Mouse (Mus musculus) heart, postnatal 4 days (tissue): ENCODE measurements around the gene Xxylt1. TPM values are rescaled to one million over a fixed set of nuclear protein-coding genes. Genes with fewer than 3 reads are reported as not detected.
A peak's percentile ranks its signal among the peaks of the same experiment; 100 is the strongest.

Source experiments
- DNase-seq: peaks from one replicate; pipeline ENCODE4 v3.0.0; 2021
- total RNA-seq, 2 experiments: library from RNA; stranded (reverse); gene quantifications; 2 replicates each; pipeline ENCODE4 v1.2.3; 2021

Xxylt1 gene
- total RNA-seq, 2 experiments from 2014 or later = 15.9 to 17.3 TPM

DNA sequence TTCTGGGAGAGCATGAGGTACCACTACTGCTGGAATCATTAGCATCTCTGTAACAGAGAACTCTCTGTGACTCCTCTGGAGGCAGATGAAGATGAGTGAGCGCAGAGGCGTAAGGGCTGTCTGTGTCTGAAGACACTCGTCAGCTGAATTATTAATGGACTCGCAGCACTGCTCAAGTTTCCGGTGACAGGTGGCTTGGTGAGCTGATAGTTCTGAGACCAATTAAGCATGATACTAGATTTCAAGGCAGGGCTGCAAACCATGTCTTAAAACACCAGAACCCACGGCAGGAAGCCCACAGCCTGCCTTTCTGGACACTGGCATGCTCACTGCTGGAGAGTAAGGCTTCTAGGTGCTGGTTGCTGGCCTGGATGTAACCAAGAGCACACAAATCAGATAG, 93.5 kb downstream of the Xxylt1 start:
- no peak for DNase-seq

DNA sequence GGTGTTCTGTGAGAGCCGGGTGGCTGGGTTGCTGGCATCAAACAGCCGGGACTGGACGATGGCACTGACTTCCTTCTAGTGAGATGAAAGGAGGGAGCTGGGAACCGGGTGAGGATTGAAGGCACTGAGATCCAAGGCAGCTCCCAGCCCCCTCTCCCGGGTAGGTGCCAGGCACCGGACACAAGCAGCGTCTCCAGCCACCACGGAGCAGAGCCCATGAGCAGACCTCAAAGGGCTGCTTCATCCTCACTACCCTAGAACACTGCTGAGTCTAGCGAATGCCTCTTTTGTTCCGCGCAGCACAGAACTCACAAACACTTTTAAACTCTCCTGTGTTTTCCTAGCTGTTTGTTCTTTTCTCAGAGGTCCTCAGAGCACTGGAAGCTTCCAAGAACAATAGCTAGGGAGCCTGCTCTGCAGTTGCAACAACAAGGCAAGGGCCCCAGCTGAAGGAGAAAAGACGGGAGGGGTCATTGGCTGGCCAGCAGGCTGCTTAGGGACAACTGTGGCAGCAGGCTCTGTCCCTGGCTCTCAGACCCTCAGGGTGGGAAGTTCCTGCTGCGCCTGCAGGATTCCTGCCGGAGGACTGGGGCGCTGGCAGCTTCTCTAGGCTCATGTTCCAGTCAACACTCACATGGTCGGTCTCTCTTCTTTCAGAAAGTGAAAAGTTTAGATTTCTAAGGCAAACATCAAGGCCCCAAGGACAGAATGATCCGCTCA, 96.2 kb downstream of the Xxylt1 start:
- DNase-seq = no peak

DNA sequence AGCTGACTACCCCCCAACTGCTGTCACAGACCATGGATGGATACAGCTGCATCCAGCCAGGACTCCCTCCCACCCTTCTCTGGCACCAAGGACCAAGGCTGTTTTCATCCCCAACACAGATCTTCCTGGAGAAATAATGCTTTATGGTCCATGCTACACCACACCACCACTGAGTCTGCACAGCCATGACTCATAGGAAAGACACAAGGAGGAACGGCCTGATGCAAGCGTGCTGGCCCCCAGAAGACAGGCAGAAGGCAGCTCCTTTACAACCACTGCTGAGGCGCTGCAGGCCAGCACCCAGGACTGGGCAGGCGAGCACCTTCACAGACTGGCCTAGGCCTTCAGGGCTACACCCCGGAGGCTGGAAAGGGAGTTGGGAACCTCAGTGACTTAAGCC, 97.1 kb downstream of the Xxylt1 start:
- DNase-seq = no peak

DNA sequence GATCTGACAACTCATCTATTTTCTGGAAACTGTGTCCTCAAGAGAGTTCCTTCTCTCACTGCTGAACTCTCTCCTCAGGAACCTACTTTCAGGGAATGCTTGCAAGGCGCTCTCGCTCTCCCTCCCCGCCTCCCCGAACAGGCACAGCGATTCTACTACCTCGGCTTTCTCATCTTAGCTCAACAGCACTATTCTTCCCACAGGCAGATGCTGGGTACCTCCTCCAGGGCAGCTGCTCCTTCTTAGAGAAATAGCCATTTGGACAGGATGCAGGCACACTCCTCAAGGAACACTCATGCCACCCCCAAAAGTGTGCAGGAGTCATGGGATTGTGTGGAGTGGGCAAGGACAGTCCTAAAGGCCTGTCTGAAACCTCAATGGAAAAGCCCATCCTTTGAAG, 97.5 kb downstream of the Xxylt1 start:
- no peak for DNase-seq

DNA sequence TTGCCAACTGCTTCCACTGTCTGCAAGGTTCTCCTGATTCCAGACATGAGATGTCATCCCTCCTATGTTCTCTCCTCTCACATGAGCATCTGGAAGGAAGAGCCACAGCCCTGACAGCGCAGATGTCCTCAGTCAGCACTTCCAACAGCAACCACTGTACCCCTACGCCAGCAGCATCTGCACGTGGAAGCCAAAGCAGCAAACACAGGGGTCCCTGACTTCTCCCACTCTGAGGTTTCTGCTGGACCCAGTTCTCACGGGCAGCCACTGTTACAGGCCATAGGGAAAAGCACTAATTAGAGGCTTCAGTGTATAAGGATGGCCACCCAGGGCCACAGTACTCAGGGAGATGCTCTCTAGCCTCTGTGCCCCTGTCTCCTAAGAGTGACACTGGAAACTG, 98.0 kb downstream of the Xxylt1 start:
- no peak for DNase-seq

- DNase-seq = peak; percentile 72
Observed at GRCm38 (mm10) chr16:30981345-30981744, 99.9 kb downstream of the Xxylt1 start.

DNA sequence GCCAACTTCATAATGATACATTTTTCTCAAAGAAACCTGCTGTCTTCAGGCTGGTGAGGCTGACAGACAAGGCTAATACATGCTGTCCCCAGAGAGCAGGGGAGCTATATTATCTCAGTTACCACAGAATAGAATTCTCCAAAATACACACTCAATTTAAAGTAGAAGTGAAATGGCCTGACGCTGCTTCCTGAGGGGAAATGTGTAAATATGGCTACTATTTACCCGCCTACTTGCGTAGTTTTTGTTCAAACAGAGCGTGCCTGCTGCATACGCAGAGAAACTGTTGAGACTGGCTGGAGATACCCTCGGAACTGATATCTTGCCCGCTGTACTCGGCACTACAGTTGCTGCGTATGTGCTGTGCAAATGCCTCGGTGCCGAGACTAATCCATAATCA, 101.3 kb downstream of the Xxylt1 start:
- DNase-seq = no peak

- no peak for DNase-seq
Observed at GRCm38 (mm10) chr16:30977728-30978127, 103.5 kb downstream of the Xxylt1 start.

- DNase-seq = peak; percentile 97
Observed at GRCm38 (mm10) chr16:30977186-30977585, 104.0 kb downstream of the Xxylt1 start.

DNA sequence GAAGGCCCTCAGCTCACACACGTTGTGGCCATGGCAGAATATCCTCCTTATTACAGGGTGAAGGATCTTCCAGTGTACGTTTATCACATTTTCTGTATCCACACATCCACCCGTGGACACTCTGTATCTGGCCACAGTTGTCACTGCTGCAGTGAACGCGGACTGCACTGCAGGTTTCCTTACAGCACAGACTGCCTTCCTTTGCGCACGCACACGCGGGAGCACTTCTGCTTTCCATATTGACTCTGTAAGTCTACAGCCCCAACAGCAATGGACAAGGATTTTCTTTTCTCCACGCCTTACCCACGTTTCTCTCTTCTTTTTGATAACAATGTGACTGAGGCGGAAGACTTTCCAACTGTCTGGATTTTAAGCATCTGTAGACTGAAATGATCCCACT, 106.7 kb downstream of the Xxylt1 start:
- no peak for DNase-seq

DNA sequence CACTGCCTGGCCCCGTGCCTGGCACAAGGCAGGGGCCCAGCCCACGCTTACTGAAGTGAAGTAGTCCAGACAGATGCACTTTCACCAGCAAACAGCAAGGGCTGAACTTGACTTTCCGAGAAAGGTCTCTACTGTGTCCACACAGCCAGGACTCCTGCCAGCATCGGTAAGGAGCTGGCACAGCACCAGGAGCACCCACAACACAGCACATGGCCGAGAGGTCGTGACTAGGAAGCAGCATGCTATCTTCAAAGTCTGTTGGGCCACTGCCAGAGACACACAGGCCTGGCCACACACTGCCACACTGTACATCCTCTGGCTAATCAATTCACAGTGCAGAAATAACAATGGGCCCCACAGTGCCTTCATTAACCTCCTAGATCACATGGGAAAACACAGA, 107.8 kb downstream of the Xxylt1 start:
- DNase-seq = peak; percentile 84

- peak; percentile 49 for DNase-seq
Observed at GRCm38 (mm10) chr16:30971950-30972541, 109.2 kb downstream of the Xxylt1 start.

DNA sequence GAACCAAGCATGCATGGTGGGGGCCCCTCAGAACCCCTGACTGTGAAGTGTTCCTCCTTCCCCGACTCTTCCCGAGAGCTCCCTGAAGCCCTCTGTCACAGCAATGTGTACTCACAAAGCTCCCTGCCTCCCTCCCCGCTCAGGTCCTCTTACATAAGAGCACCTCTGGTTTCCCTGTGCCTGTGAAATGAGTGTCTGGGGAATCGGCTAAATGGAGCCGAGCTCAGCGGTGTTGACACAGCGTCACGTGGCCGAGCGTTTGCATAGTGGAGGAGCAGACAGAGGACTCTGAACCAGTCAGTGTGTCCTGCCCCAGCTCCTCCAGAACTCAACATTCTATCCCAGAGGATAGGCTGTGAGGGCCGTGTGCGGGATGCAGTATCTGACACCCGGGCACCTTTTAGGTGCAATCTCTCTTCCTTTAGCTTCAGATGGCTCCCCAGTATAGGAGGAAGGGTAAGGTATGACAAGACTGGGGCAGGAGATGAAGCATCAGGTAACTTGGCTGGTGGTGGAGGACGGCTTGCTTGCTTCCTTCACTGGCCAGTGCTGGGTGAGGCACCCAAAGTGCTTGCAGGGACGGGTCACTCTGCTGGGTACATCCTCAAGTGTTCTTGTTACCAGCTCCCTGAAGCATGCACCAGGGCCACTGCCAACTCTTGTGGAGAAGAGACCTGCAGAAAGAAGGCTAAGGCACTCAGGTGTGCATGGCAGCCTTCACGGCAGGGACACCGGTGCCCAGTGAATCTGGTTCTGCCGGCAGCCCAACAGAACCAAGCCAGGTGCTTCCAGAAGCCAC, 111.8 kb downstream of the Xxylt1 start:
- DNase-seq = no peak

DNA sequence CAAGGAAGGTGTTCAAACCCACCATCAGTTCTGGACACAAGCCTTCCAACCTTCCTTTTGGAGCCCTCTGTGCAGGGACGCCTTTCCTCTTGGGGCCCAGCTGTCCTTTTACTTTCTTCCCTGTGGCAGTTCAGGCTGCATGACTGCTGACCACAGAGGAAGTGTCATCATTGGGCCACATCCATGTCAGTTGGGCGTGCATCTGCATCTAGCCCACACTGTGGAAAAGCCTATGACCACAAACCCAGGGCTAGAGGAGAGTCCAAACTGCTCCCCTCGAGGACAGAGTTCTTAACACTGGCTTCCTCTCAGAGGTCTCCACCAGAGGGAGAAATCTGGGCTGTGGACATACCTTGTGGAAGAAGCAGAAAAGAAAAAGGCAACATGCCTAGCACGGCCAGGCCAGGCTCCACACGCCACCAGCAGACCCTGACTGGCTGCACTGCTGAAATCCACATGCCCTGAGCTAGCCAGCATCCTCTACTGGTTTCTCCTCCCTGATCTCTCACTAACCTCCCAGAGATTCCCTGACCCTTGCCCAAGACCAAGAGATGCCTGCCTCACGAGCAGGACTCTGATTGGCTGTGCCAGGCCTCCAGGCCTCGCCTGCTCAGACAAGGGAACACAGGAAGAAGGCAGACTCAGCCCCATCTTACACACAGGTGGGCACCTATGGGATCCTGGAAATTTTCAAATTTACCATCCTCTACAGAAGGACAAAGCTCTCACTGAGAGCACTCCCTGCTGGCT, 112.7 kb downstream of the Xxylt1 start:
- DNase-seq = no peak

GRCm38 (mm10) chr16:30966684-30967083, 114.5 kb downstream of the Xxylt1 start:
- peak; percentile 91 for DNase-seq

DNA sequence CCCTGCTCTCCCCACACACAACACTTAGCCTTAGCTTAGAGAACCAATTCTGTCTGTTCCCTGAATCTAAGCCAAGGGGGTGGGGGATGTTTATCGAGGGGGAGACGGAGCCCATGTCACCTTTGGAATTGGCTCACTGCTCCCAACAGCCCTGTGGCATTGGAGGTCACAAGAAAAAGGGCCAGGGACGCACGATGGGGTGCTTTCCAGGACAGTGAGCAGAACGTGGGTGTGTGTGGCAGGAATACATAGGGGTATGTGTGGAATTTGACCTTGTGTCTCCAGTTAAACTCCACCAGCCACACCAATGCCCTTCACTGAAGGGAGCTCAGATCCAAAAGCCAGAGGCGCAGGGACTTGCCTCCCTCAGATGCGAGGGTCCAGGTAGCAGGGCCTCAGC, 116.3 kb downstream of the Xxylt1 start:
- peak; percentile 44 for DNase-seq

DNA sequence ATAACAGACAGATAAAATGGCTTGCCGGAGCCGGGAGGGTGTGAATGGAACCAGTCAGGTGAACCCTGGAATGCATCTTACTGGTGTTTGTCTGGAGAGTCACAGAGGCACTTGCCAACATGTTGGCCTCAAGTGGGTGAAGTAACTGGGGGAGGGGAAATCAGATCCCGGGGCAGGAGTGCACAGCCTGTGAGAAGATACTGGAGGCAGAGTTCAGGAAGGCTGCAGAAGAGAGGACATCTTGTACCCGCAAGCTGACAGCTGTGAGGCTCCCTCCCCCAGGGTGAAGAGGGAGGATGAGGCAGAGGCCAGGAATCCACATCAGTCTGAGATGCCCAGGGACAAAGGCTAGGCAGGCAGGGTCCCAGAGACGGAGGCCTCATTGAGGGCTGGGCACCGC, 116.8 kb downstream of the Xxylt1 start:
- no peak for DNase-seq

GRCm38 (mm10) chr16:30962515-30962914, 118.7 kb downstream of the Xxylt1 start:
- DNase-seq = no peak

- no peak for DNase-seq
Observed at GRCm38 (mm10) chr16:30961176-30961575, 120.1 kb downstream of the Xxylt1 start.

GRCm38 (mm10) chr16:30960266-30960665, 121.0 kb downstream of the Xxylt1 start:
- no peak for DNase-seq

DNA sequence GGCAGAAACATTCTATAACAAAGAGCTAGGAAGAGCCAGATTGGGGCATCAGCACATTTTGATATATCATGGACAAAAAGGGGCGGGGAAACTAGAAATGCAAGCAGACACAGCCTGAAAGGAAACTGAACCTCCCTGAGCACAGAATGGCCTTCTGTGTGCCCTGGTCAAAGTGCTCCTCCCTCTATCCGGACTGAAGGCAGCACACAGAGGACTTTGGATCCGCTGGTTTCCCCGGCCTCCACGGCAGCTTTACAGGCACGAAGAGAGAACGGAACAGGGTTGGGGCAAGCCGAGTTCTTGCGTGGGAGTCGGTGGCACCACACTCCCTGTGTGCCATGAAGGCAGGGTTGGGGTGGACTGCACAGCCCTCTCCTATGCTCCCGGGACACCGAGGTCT, 121.5 kb downstream of the Xxylt1 start:
- DNase-seq = no peak

DNA sequence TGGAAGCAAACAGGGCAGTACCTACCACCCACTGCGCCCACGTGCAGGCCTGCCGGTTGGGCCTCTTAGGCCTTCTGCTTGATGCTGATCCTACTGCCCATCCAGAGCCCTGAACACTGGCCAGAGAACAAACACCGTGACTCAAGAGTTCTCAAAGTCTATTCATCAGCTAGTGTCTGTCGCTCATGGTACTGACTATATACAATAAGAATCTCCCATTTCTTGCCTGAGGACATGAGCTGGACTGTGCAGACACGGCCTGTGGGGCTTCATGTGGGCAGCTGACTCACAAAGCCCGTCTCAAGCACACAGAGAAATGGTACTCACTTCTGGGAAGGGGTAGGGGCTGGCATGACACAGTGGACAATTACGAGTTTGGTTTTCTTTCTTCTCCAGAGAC, 125.1 kb downstream of the Xxylt1 start:
- DNase-seq = no peak

- no peak for DNase-seq
Observed at GRCm38 (mm10) chr16:30948636-30949035, 132.6 kb downstream of the Xxylt1 start.
